In genomic region chr7:139094761-139095160, GRCm38 (mm10) we compare ENCODE assay signal across 31 mouse cellular contexts. TPM values are rescaled to one million over a fixed set of nuclear protein-coding genes. Genes with fewer than 3 reads are reported as not detected.
DNase-seq lines count a peak whose midpoint lies in the region; ATAC-seq lines count a peak whose summit lies in the region.
"Had no signal": no experiment of that assay in that cellular context is flagged by ENCODE, and none has a peak within 500 bp of the region (broad histone marks: within the 10 kb centered on the region; RNA-seq: fewer than 3 reads in every experiment).

No protein-coding gene starts in this region.

- peaks cover 90% of the 10 kb centered on the region for H3K36me3 ChIP-seq in midbrain, embryonic 14.5 days (ENCODE audit: control insufficient read depth, insufficient read depth, low read length)
- H3K36me3 ChIP-seq: intestine, embryonic 15.5 days; stomach, embryonic 15.5 days had no signal

- H3K27me3 ChIP-seq in midbrain, embryonic 14.5 days (ENCODE audit: control insufficient read depth, insufficient read depth, low read length): no peaks in the 10 kb centered on the region
- H3K27me3 ChIP-seq: forebrain, embryonic 13.5 days; intestine, embryonic 15.5 days; midbrain, embryonic 15.5 days; neural tube, embryonic 15.5 days; stomach, embryonic 15.5 days had no signal

- no peak overlapping the region for H3K4me3 ChIP-seq in midbrain, embryonic 14.5 days (replicated peaks; ENCODE audit: low read depth, low read length)
- H3K4me3 ChIP-seq: forebrain, embryonic 13.5 days; intestine, embryonic 15.5 days; midbrain, embryonic 15.5 days; neural tube, embryonic 15.5 days; stomach, embryonic 15.5 days had no signal

- peak; percentile 81 for ATAC-seq in cerebellum, adult (ENCODE audit: insufficient number of reproducible peaks, low FRiP score, low TSS enrichment)
- ATAC-seq in midbrain, embryonic 14.5 days (ENCODE audit: low FRiP score, low TSS enrichment): no peak
- ATAC-seq: activated CD4-positive, CD25-positive, alpha-beta regulatory T cell, adult 4 months; forebrain, embryonic 13.5 days; hindbrain, embryonic 16.5 days; intestine, embryonic 15.5 days; midbrain, embryonic 15.5 days had no signal

- DNase-seq in cerebellum, postnatal 4 days (ENCODE audit: low spot score in 2 of 2): no peak
- peak; percentile 70 for DNase-seq in left cerebral cortex, postnatal 4 days
- no peak for DNase-seq in left cerebral cortex, adult 11 months (ENCODE audit: low spot score)
- DNase-seq in cerebellum, postnatal 10 days: peak; percentile 90 to 94
- no peak for DNase-seq in embryo, embryonic 10.5 days (ENCODE audit: low spot score)
- DNase-seq in adrenal gland, adult (ENCODE audit: inconsistent age in 2 of 2, low spot score in 1 of 2): no peak
- DNase-seq in midbrain, embryonic 14.5 days: no peak
- DNase-seq: adrenal gland, adult 8-10 months; gastrocnemius, postnatal 36 days; heart, adult 18-20 months; heart, postnatal 4 days; kidney, adult 2 months; kidney, postnatal 36 days; layer of hippocampus, postnatal 36 days; liver; lung, adult 2 months; lung, postnatal 10 days; right cerebral cortex, postnatal 25 days; thymus, postnatal 25 days had no signal

- no peaks in the 10 kb centered on the region for H3K9me3 ChIP-seq in midbrain, embryonic 14.5 days (ENCODE audit: control insufficient read depth, low read length)
- H3K9me3 ChIP-seq: forebrain, embryonic 13.5 days; intestine, embryonic 15.5 days; midbrain, embryonic 15.5 days; neural tube, embryonic 15.5 days; stomach, embryonic 15.5 days had no signal

- WGBS in midbrain, embryonic 14.5 days: 85% methylated on average over 6 of the region's 6 CpGs

- no peak overlapping the region for H3K9ac ChIP-seq in midbrain, embryonic 14.5 days (replicated peaks; ENCODE audit: low read length)
- H3K9ac ChIP-seq: forebrain, embryonic 13.5 days; intestine, embryonic 15.5 days; liver, embryonic 14.5 days; midbrain, embryonic 15.5 days; neural tube, embryonic 15.5 days; stomach, embryonic 15.5 days had no signal

- H3K4me2 ChIP-seq in midbrain, embryonic 14.5 days (ENCODE audit: low read length): no peak overlapping the region
- H3K4me2 ChIP-seq: forebrain, embryonic 13.5 days; heart, embryonic 11.5 days; intestine, embryonic 15.5 days; midbrain, embryonic 15.5 days; neural tube, embryonic 15.5 days; stomach, embryonic 15.5 days had no signal

- no peaks in the 10 kb centered on the region for H3K4me1 ChIP-seq in midbrain, embryonic 14.5 days (ENCODE audit: control insufficient read depth, insufficient read depth, low read length)
- H3K4me1 ChIP-seq: intestine, embryonic 15.5 days; midbrain, embryonic 15.5 days; stomach, embryonic 15.5 days had no signal

- intact Hi-C loops in left cerebral cortex, postnatal 4 days (cut with DNase I): no loop called here

- H3K27ac ChIP-seq in midbrain, embryonic 14.5 days (replicated peaks; ENCODE audit: low read depth, low read length): no peak overlapping the region
- H3K27ac ChIP-seq: forebrain, embryonic 13.5 days; intestine, embryonic 15.5 days; liver, embryonic 14.5 days; midbrain, embryonic 15.5 days; neural tube, embryonic 15.5 days; stomach, embryonic 15.5 days had no signal

RNA-seq across cellular contexts. Expression of gene Dpysl4, which starts 9.0 kb away (rescaled TPM):
- 100 to 1,000 TPM; 101 to 108 TPM for total RNA-seq in left cerebral cortex, postnatal 4 days (2021)
- polyA plus RNA-seq in midbrain, embryonic 14.5 days (2014; fragmentation: Nextera tagmentation; extraction: Ambion mirVana): 215 and 238 TPM in 2 replicates
- total RNA-seq: CH12.LX had no signal
- polyA plus RNA-seq: activated CD4-positive, CD25-positive, alpha-beta regulatory T cell, adult 4 months; C2C12 had no signal

Comparison
In these comparisons a context has a peak if more than half of its experiments do, and no peak if none do; other contexts are left out.
1. DNase-seq: peak in left cerebral cortex, postnatal 4 days (single experiment) and cerebellum, postnatal 10 days (2 of 2); none in cerebellum, postnatal 4 days (0 of 2), left cerebral cortex, adult 11 months (single experiment), embryo, embryonic 10.5 days (single experiment), adrenal gland, adult (0 of 2) and midbrain, embryonic 14.5 days (single experiment).